Mouse (Mus musculus): Measurements from ENCODE around the gene Mdga1. TPM values are rescaled to one million over a fixed set of nuclear protein-coding genes. Genes with fewer than 3 reads are reported as not detected.

The Mdga1 gene
- total and polyA plus RNA-seq, 3 experiments, result 0.05 TPM; not detected in 1

GRCm38 (mm10) chr17:29831696-29832095 lies 138.2 kb downstream of the Mdga1 start:
- Histone ChIP-seq H3K36me3 (replicated peaks) (no peaks in the 10 kb centered on the region), H3K27me3 (ENCODE audit: insufficient read depth, low read length) (peaks cover 67% of the 10 kb centered on the region), H3K4me1 (ENCODE audit: insufficient read depth, low read depth, low read length) (peaks cover 24% of the 10 kb centered on the region), H3K4me3 (ENCODE audit: low read depth, low read length) (no peak overlapping the region), H3K9me3 (replicated peaks) (no peaks in the 10 kb centered on the region)
- TF ChIP-seq POLR2AphosphoS5 (IDR thresholded peaks at IDR 0.05; ENCODE audit: insufficient replicate concordance, low read depth, low read length) (no peak), CTCF (IDR thresholded peaks at IDR 0.05; ENCODE audit: low read depth, low read length) (no peak), GATA2 (IDR thresholded peaks at IDR 0.05; ENCODE audit: borderline replicate concordance, low read depth, low read length) (no peak), GATA1 (IDR thresholded peaks at IDR 0.05; ENCODE audit: borderline replicate concordance, low read length) (no peak), TAL1 (conservative IDR thresholded peaks at IDR 0.05; ENCODE audit: low read depth, low read length) (no peak)
- no peak for DNase-seq (ENCODE audit: low spot score)
- ATAC-seq (ENCODE audit: extremely low read depth, insufficient number of reproducible peaks, low FRiP score, poor library complexity, severe bottlenecking), result no peak

GRCm38 (mm10) chr17:29829136-29829535 lies 140.8 kb downstream of the Mdga1 start:
- no peak for DNase-seq (ENCODE audit: low spot score)
- Histone ChIP-seq H3K9me3 (replicated peaks) (no peaks in the 10 kb centered on the region), H3K36me3 (replicated peaks) (no peaks in the 10 kb centered on the region), H3K4me1 (ENCODE audit: insufficient read depth, low read depth, low read length) (peaks cover 14% of the 10 kb centered on the region), H3K27me3 (ENCODE audit: insufficient read depth, low read length) (peaks cover 67% of the 10 kb centered on the region), H3K4me3 (ENCODE audit: low read depth, low read length) (no peak overlapping the region)
- ATAC-seq (ENCODE audit: extremely low read depth, insufficient number of reproducible peaks, low FRiP score, poor library complexity, severe bottlenecking), result no peak
- no peak for TF ChIP-seq GATA1 (IDR thresholded peaks at IDR 0.05; ENCODE audit: borderline replicate concordance, low read length)
- no peak for TF ChIP-seq GATA2 (IDR thresholded peaks at IDR 0.05; ENCODE audit: borderline replicate concordance, low read depth, low read length)
- no peak for TF ChIP-seq CTCF (IDR thresholded peaks at IDR 0.05; ENCODE audit: low read depth, low read length)
- no peak for TF ChIP-seq POLR2AphosphoS5 (IDR thresholded peaks at IDR 0.05; ENCODE audit: insufficient replicate concordance, low read depth, low read length)
- TF ChIP-seq TAL1 (conservative IDR thresholded peaks at IDR 0.05; ENCODE audit: low read depth, low read length), result no peak

DNA sequence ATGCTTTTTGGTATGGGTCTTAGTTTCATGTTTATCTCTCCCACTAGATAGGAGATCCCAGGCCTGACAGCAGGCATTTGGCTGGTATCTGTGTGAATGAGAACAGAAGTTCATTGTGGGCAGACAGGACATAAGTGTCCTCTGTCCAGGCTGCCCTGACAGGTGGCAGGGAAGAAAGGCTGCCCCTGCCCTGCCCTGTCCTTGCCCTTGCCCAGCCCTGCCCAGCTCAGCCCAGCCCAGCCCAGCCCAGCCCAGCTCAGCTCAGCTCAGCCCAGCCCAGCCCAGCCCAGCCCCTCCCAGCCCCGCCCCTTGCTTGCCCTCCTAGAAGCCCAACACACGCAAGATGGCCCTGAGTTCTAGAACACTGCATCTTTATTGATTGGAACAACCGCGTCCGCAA lies 142.3 kb downstream of the Mdga1 start:
- H3K27me3 ChIP-seq (ENCODE audit: insufficient read depth, low read length), result peaks cover 75% of the 10 kb centered on the region
- DNase-seq (ENCODE audit: low spot score) (no peak), ATAC-seq (ENCODE audit: extremely low read depth, insufficient number of reproducible peaks, low FRiP score, poor library complexity, severe bottlenecking) (no peak)
- no peaks in the 10 kb centered on the region for H3K36me3 ChIP-seq (replicated peaks)
- peaks cover 14% of the 10 kb centered on the region for H3K4me1 ChIP-seq (ENCODE audit: insufficient read depth, low read depth, low read length)
- H3K9me3 ChIP-seq (replicated peaks), result no peaks in the 10 kb centered on the region
- no peak overlapping the region for H3K4me3 ChIP-seq (ENCODE audit: low read depth, low read length)
- TF ChIP-seq POLR2AphosphoS5 (IDR thresholded peaks at IDR 0.05; ENCODE audit: insufficient replicate concordance, low read depth, low read length) (no peak), GATA1 (IDR thresholded peaks at IDR 0.05; ENCODE audit: borderline replicate concordance, low read length) (no peak), GATA2 (IDR thresholded peaks at IDR 0.05; ENCODE audit: borderline replicate concordance, low read depth, low read length) (no peak), TAL1 (conservative IDR thresholded peaks at IDR 0.05; ENCODE audit: low read depth, low read length) (no peak), CTCF (IDR thresholded peaks at IDR 0.05; ENCODE audit: low read depth, low read length) (no peak)

DNA sequence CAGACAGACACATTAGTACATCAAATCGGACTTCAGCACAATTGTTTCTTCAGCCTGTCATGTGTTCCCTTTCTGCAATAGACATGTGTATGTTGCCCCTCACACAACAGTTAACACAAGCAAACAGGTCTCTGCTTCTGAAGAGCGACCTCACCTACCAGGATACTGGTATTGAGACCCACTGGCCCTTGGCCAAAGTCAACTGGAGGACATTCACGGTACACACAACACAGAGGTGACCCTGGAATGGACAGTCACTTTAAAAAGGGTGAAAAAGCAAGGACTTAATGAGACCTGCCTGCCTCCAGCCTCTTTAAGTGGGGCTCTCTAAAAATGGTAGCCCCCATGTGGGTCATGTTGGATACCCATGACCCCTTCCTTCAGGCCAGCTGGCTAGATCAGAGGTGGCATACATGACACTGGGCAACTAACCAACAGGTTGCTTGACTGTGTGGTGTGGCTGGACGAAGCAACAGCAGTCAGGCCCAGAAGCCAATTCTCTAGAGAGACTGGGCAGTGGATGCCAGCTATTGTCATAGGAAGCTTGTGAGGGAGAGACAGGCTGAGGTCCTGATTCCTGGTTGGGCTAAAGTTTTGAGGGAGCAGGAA lies 145.3 kb downstream of the Mdga1 start:
- ATAC-seq (ENCODE audit: extremely low read depth, insufficient number of reproducible peaks, low FRiP score, poor library complexity, severe bottlenecking) (no peak), DNase-seq (ENCODE audit: low spot score) (no peak)
- H3K4me1 ChIP-seq (ENCODE audit: insufficient read depth, low read depth, low read length), result peaks cover 11% of the 10 kb centered on the region
- no peak overlapping the region for H3K4me3 ChIP-seq (ENCODE audit: low read depth, low read length)
- H3K36me3 ChIP-seq (replicated peaks), result no peaks in the 10 kb centered on the region
- no peaks in the 10 kb centered on the region for H3K9me3 ChIP-seq (replicated peaks)
- peaks cover 69% of the 10 kb centered on the region for H3K27me3 ChIP-seq (ENCODE audit: insufficient read depth, low read length)
- TF ChIP-seq GATA1 (IDR thresholded peaks at IDR 0.05; ENCODE audit: borderline replicate concordance, low read length) (no peak), GATA2 (IDR thresholded peaks at IDR 0.05; ENCODE audit: borderline replicate concordance, low read depth, low read length) (no peak), CTCF (IDR thresholded peaks at IDR 0.05; ENCODE audit: low read depth, low read length) (no peak), POLR2AphosphoS5 (IDR thresholded peaks at IDR 0.05; ENCODE audit: insufficient replicate concordance, low read depth, low read length) (no peak), TAL1 (conservative IDR thresholded peaks at IDR 0.05; ENCODE audit: low read depth, low read length) (no peak)

DNA sequence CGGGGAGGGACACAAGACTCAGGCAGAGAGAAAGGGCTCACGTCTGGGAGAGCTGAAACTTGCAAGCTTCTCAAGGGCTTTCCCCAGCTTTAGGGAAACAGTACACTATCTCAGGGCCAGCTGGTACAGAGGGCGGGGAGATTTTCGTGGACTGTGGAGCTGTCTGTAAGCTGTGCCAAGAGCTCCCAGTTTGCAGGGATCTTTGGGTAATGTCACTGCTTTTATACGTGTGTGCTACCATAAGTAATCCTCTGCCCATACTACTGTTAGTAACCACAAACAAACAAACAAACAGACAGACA lies 145.7 kb downstream of the Mdga1 start:
- ATAC-seq (ENCODE audit: extremely low read depth, insufficient number of reproducible peaks, low FRiP score, poor library complexity, severe bottlenecking), result no peak
- no peaks in the 10 kb centered on the region for H3K36me3 ChIP-seq (replicated peaks)
- H3K27me3 ChIP-seq (ENCODE audit: insufficient read depth, low read length), result peaks cover 69% of the 10 kb centered on the region
- DNase-seq (ENCODE audit: low spot score), result no peak
- no peak overlapping the region for H3K4me3 ChIP-seq (ENCODE audit: low read depth, low read length)
- TF ChIP-seq POLR2AphosphoS5 (IDR thresholded peaks at IDR 0.05; ENCODE audit: insufficient replicate concordance, low read depth, low read length) (no peak), GATA2 (IDR thresholded peaks at IDR 0.05; ENCODE audit: borderline replicate concordance, low read depth, low read length) (no peak), GATA1 (IDR thresholded peaks at IDR 0.05; ENCODE audit: borderline replicate concordance, low read length) (no peak), CTCF (IDR thresholded peaks at IDR 0.05; ENCODE audit: low read depth, low read length) (no peak)
- H3K9me3 ChIP-seq (replicated peaks), result no peaks in the 10 kb centered on the region
- H3K4me1 ChIP-seq (ENCODE audit: insufficient read depth, low read depth, low read length), result peaks cover 10% of the 10 kb centered on the region; the same call in 1 of the 2 replicates

DNA sequence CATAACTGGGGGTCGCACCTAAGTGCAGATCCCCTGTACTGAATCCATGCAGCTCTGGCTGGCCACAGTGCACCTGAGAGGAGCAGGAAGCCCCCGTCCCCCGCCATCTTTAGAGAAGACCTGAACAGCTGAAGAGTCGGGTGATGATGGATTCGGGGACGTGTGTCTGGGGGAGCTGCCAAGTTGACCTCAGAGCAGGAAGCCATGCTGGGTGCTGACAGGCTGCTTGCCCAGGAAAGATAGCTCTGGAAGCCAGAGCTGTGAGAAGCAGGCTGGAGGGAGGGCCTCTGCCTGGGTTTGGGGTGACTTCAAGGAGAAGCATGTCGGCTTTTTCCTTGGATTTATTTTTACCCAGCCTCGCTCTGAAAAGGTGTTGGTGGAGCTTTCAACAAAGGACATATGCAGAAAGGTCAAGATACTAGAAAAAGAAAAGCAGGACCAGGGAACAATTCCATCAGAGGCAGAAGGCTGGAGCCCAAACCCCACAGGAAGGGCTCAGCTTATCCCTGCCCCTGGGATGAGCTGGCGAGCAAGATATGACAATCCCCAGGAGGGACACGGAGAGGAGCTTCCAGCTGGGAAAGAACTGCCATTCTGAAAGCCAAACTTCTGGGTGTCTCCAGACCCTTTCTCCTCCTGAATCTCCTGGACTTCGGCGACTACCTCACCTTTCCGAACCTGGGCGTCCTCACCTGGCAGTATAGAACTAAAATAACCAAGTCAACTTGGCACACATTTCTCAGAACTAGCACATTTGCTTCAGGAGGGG lies 146.3 kb downstream of the Mdga1 start:
- ATAC-seq (ENCODE audit: extremely low read depth, insufficient number of reproducible peaks, low FRiP score, poor library complexity, severe bottlenecking) (no peak), DNase-seq (ENCODE audit: low spot score) (no peak)
- peaks cover 69% of the 10 kb centered on the region for H3K27me3 ChIP-seq (ENCODE audit: insufficient read depth, low read length)
- no peaks in the 10 kb centered on the region for H3K36me3 ChIP-seq (replicated peaks)
- no peaks in the 10 kb centered on the region for H3K9me3 ChIP-seq (replicated peaks)
- no peak overlapping the region for H3K4me3 ChIP-seq (ENCODE audit: low read depth, low read length)
- TF ChIP-seq POLR2AphosphoS5 (IDR thresholded peaks at IDR 0.05; ENCODE audit: insufficient replicate concordance, low read depth, low read length) (no peak), CTCF (IDR thresholded peaks at IDR 0.05; ENCODE audit: low read depth, low read length) (no peak), TAL1 (conservative IDR thresholded peaks at IDR 0.05; ENCODE audit: low read depth, low read length) (no peak), GATA2 (IDR thresholded peaks at IDR 0.05; ENCODE audit: borderline replicate concordance, low read depth, low read length) (no peak), GATA1 (IDR thresholded peaks at IDR 0.05; ENCODE audit: borderline replicate concordance, low read length) (no peak)
- H3K4me1 ChIP-seq (ENCODE audit: insufficient read depth, low read depth, low read length), result peaks cover 10% of the 10 kb centered on the region; the same call in 1 of the 2 replicates
